Mouse (Mus musculus) heart, adult 2 months (tissue): ENCODE measurements around the gene Soga1.

Experiments used
- CTCF ChIP-seq: fragments of 200-600 bp; IDR thresholded peaks from 2 replicates; pipeline ENCODE4 v1.8.1; 2022; ENCODE audit warnings: antibody characterized with exemption, mild to moderate bottlenecking, moderate library complexity
- EP300 ChIP-seq: fragments of 200-500 bp; IDR thresholded peaks from 2 replicates; pipeline ENCODE4 v1.6.1; 2011; ENCODE audit warnings: low read depth, low read length, control low read depth; ENCODE audit not compliant: insufficient read depth

GRCm38 (mm10) chr2:157127370-157127769, 48.3 kb upstream of the Soga1 start:
- TF ChIP-seq CTCF (no peak), EP300 (no peak)
